Mouse (Mus musculus) liver, postnatal 0 days (tissue): ENCODE data around the gene Sbf2. TPM values are rescaled to one million over a fixed set of nuclear protein-coding genes. Genes with fewer than 3 reads are reported as not detected.

Experiments
- ATAC-seq: fragments of 200-750 bp; cut with Nextera tagmentation; 2 replicates; pipeline ENCODE4 v1.8.0; 2017; ENCODE audit warnings: mild to moderate bottlenecking, moderate library complexity
- DNase-seq: peaks from one replicate; pipeline ENCODE4 v3.0.0-alpha.2; 2016
- H3K27ac ChIP-seq: fragments of 300-500 bp; sonication (generic); 2 replicates; pipeline ENCODE4 v1.5.1; 2014; ENCODE audit warnings: antibody characterized with exemption, moderate library complexity, mild to moderate bottlenecking, low read depth
- H3K27me3 ChIP-seq: fragments of 300-500 bp; sonication (generic); 2 replicates; pipeline ENCODE4 v1.6.1; 2014; ENCODE audit warnings: low read length, control low read depth, mixed read lengths; ENCODE audit not compliant: insufficient read depth
- H3K36me3 ChIP-seq: fragments of 300-500 bp; sonication (generic); replicated peaks from 2 replicates; pipeline ENCODE4 v1.6.1; 2014; ENCODE audit warnings: mild to moderate bottlenecking, control low read depth, low read length, moderate library complexity, mixed read lengths; ENCODE audit not compliant: insufficient read depth
- H3K4me1 ChIP-seq: fragments of 300-500 bp; sonication (generic); 2 replicates; pipeline ENCODE4 v1.6.1; 2014; ENCODE audit warnings: antibody characterized with exemption, mild to moderate bottlenecking, control low read depth; ENCODE audit not compliant: insufficient read depth
- H3K4me2 ChIP-seq: fragments of 300-500 bp; sonication (generic); 2 replicates; pipeline ENCODE4 v1.6.1; 2014; ENCODE audit warnings: low read depth, mild to moderate bottlenecking, low read length, moderate library complexity, mixed read lengths
- H3K4me3 ChIP-seq: fragments of 300-500 bp; sonication (generic); 2 replicates; pipeline ENCODE4 v1.5.1; 2014; ENCODE audit warnings: low read depth, low read length
- H3K9ac ChIP-seq: fragments of 300-500 bp; sonication (generic); replicated peaks from 2 replicates; pipeline ENCODE4 v1.6.1; 2014; ENCODE audit warnings: mild to moderate bottlenecking, moderate library complexity
- H3K9me3 ChIP-seq: fragments of 300-500 bp; sonication (generic); 2 replicates; pipeline ENCODE4 v1.6.1; 2016; ENCODE audit warnings: mild to moderate bottlenecking, control low read depth, low read length, mixed read lengths
- CTCF ChIP-seq: sonication (generic); IDR thresholded peaks from 2 replicates; pipeline ENCODE4 v1.5.1; 2016; ENCODE audit warnings: antibody characterized with exemption, low read depth
- EP300 ChIP-seq: IDR thresholded peaks from 2 replicates; pipeline ENCODE4 v1.6.1; 2016; ENCODE audit warnings: antibody characterized with exemption, low read depth, mild to moderate bottlenecking
- WGBS: fragments of 180-500 bp; shearing (Covaris S2); extraction: QIAGEN DNeasy Blood & Tissue Kit; methylation state at CpG from one replicate; pipeline ENCODE4 v1.1.7; 2014; ENCODE audit not compliant: insufficient replicate concordance; 5-methylcytosine and 5-hydroxymethylcytosine counted together
- polyA plus RNA-seq: library from polyadenylated mRNA; unstranded; fragments of >200 nt; fragmentation: Nextera tagmentation; extraction: Ambion mirVana; gene quantifications from 2 replicates; pipeline ENCODE4 v1.2.1, GENCODE M21; 2015

Sbf2 gene
- polyA plus RNA-seq, 1 experiment from 2014 or later = 5.9 TPM

DNA sequence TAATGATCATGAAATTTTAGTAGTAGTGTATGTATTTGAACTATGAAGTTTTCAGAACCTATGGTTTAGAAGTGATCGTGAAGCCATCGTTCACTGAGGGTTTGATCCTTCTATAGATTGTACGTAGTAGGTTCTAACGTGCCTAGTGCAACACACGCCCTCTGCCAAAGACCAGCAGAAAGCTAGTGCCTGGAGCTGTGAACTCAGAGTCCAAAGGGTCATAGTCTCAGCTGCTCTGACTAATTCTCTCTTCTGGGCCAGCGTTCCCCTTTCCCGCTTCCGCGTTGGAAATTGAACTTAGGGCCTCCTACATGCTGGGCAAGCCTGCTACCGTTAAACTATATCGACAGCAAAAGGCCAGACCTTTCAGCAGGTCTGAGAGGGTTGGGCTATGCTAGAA is 1.1 kb upstream of the Sbf2 start:
- H3K27me3 ChIP-seq = peaks cover 17% of the 10 kb centered on the region

DNA sequence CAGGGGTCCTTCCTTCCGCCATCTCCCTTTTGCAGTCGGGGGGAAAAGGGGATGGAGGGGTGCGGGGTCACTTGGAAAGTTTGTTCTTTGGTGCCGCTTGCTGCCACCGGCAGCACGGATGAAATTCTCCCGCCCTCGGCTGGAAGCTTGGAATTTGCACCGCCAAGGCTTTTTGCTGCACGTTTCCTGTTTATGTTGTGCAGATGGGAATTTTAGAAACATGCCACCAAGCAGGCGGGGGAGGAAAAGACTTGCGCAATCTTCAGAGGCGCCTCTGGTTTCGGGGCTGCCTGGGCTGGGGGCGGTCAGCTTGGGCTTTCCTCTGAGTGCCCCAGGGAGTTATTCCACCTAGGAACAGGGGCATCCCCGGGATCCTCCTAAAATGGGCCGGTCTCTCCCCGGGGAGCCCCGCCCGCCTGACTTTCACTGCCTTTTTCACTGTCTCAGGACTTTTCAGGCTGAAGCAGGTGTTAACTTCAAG is 469 bp upstream of the Sbf2 start:
- Histone ChIP-seq H3K9ac (peak overlapping the region; percentile 89), H3K4me1 (peaks cover 18% of the 10 kb centered on the region), H3K27me3 (peaks cover 17% of the 10 kb centered on the region), H3K4me2 (peak overlapping the region; percentile 85), H3K27ac (peak overlapping the region; percentile 99), H3K4me3 (peak overlapping the region; percentile 76), H3K36me3 (no peaks in the 10 kb centered on the region), H3K9me3 (no peaks in the 10 kb centered on the region)
- ATAC-seq (peak; percentile 24), DNase-seq (peak; percentile 57)
- WGBS = 2% methylated on average over 20 of the region's 20 CpGs
- no peak for TF ChIP-seq CTCF
- TF ChIP-seq EP300 = peak; percentile 54; the same call in 1 of the 2 replicates

More for the DNA sequence above, 1.1 kb upstream of the Sbf2 start:
- H3K36me3 ChIP-seq = no peaks in the 10 kb centered on the region
- WGBS = 3% methylated on average over 11 of the region's 11 CpGs
- DNase-seq = peak; percentile 60
- H3K4me3 ChIP-seq = peak overlapping the region; percentile 76; the same call in 1 of the 2 replicates
- ATAC-seq = peak; percentile 60
- H3K27ac ChIP-seq = peak overlapping the region; percentile 99
- peak overlapping the region; percentile 85 for H3K4me2 ChIP-seq
- peak overlapping the region; percentile 89; the same call in 1 of the 2 replicates for H3K9ac ChIP-seq
- H3K9me3 ChIP-seq = no peaks in the 10 kb centered on the region
- TF ChIP-seq EP300 (no peak), CTCF (no peak)
- peaks cover 20% of the 10 kb centered on the region for H3K4me1 ChIP-seq

DNA sequence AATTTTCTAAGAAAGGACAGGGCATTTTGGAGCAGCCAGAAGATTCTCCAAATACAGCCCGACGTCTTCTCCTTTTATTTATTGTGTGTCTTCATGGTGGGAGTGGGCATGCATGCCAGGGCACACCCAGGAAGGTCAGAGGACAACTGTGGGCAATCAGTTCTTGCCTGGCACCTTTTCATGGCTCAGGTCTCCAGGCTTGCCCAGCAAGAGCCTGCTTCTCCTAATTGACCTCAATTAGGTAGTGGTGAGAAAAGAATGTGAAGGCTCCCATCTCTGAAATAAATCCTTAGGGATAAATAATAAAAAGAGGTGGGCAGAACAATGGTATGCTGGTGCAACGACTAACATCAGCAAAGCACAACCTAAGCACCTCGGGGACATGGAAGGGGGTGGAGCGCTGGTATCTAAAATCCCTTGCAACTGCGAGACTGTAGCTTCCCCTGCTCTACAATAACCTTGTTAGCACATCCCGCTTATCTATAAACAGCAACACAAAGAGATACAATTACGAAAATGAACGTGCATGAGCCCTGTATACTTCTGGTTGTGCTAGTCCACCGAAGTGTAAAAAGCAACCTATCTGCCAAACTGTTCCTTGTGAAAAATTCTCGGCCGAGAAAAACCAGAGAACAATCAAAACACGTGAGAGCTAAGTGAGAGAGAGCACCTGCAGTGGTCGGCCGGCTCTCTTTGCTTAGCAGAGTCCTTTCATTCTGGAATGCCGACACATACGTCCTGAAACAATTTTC is 1.2 kb downstream of the Sbf2 start:
- peak overlapping the region; percentile 99 for H3K27ac ChIP-seq
- H3K36me3 ChIP-seq = no peaks in the 10 kb centered on the region
- H3K9ac ChIP-seq = peak overlapping the region; percentile 89
- 5% methylated on average over 17 of the region's 17 CpGs for WGBS
- DNase-seq (no peak), ATAC-seq (no peak)
- peaks cover 17% of the 10 kb centered on the region for H3K27me3 ChIP-seq
- H3K4me3 ChIP-seq = peak overlapping the region; percentile 76
- peak overlapping the region; percentile 85 for H3K4me2 ChIP-seq
- H3K9me3 ChIP-seq = no peaks in the 10 kb centered on the region
- peaks cover 12% of the 10 kb centered on the region for H3K4me1 ChIP-seq
- no peak for TF ChIP-seq CTCF
- TF ChIP-seq EP300 = no peak

DNA sequence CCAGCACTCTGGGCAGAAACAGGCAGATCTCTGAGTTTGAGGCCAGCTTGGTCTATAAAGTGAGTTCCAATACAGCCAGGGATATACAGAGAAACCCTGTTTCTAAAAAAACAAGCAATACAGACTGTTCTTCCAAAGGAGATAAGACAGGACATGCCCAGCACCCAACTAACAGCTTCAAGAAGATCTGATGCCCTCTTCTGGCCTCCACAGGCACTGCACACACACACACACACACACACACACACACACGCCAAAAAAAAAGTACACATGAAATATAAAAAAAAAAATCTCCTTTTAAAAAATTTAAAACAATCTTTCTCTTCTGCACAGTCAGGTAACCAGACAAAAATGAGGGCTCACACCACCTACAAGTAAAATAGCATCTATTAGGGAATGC is 7.8 kb downstream of the Sbf2 start:
- TF ChIP-seq CTCF (no peak), EP300 (no peak)
- no peak for DNase-seq
- Histone ChIP-seq H3K9ac (no peak overlapping the region), H3K36me3 (no peaks in the 10 kb centered on the region), H3K4me3 (no peak overlapping the region), H3K4me2 (no peak overlapping the region), H3K9me3 (no peaks in the 10 kb centered on the region), H3K27me3 (no peaks in the 10 kb centered on the region), H3K27ac (no peak overlapping the region), H3K4me1 (peaks cover 6% of the 10 kb centered on the region; the same call in 1 of the 2 replicates)
- ATAC-seq = no peak
- WGBS = 82% methylated on average over 1 of the region's 1 CpGs

DNA sequence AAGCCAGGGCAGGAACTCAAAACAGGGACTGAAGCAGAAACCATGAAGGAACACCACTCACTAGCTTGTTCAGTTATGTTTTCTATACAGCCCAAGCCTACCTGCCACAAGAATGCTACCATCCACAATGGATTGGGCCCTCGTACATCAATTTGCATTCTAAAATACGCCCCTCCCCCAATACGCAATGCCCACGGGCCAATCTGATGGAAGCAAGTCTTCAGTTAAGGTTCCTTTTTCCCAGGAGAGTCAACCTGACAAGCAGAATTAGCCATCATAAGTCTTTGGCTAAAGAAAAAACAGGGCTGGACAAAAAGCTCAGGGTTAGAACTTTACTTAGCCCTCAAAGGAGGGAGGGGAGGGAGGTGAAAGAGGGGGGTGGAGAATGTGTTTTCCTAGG is 9.2 kb downstream of the Sbf2 start:
- TF ChIP-seq EP300 = no peak
- no peak for TF ChIP-seq CTCF
- Histone ChIP-seq H3K27me3 (no peaks in the 10 kb centered on the region), H3K27ac (no peak overlapping the region), H3K36me3 (no peaks in the 10 kb centered on the region), H3K4me1 (no peaks in the 10 kb centered on the region), H3K9me3 (no peaks in the 10 kb centered on the region), H3K4me2 (no peak overlapping the region), H3K9ac (no peak overlapping the region), H3K4me3 (no peak overlapping the region)
- ATAC-seq (no peak), DNase-seq (no peak)
- WGBS = 74% methylated on average over 4 of the region's 4 CpGs

DNA sequence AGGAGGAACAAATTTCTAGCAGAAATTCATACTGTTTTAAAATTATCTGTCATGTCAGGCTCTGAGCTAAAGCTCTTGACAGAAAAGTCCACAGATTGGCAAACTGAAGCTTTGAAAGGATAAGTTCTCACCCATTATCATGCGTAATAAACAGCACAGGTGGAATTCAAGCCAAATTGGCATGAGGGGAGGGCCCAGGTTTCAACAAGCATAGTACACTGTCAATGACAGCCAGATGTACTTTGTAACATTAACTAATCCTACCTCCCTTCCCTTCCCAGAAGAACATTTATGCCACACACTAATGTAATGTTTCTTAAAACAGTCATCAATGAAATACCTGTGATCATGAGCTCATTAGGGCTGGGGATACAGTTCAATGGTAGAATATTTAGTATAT is 17.6 kb downstream of the Sbf2 start:
- H3K27ac ChIP-seq = no peak overlapping the region
- DNase-seq = no peak
- H3K9ac ChIP-seq = no peak overlapping the region
- WGBS = 78% methylated on average over 1 of the region's 1 CpGs
- ATAC-seq = no peak
- no peaks in the 10 kb centered on the region for H3K27me3 ChIP-seq
- 0 out of 2 replicates have a peak, but pooled peaks cover 2% of the 10 kb centered on the region for H3K9me3 ChIP-seq
- H3K4me2 ChIP-seq = no peak overlapping the region
- H3K36me3 ChIP-seq = no peaks in the 10 kb centered on the region
- H3K4me1 ChIP-seq = no peaks in the 10 kb centered on the region; the same call in 1 of the 2 replicates
- TF ChIP-seq EP300 (no peak), CTCF (no peak)
- H3K4me3 ChIP-seq = no peak overlapping the region
